Mouse (Mus musculus) CH12.LX (cell line): ENCODE measurements at regions not wholly inside any gene's neighbourhood (a gene's known extent, or its start where the extent isn't known, plus 50 kb on each side); places are given as distances from the start of the nearest gene placed in this dataset.

ENCODE experiments used
- CTCF ChIP-seq, 2 experiments: IDR thresholded peaks in 1 of 2; conservative IDR thresholded peaks in 1 of 2; 2 replicates each; pipeline ENCODE4 v1.5.1; 2011 to 2012; ENCODE audit warnings: low read depth in 2 of 2, low read length in 2 of 2, improper control_type of control experiment in 1 of 2, inconsistent platforms in 1 of 2, mild to moderate bottlenecking in 1 of 2, moderate library complexity in 1 of 2
- ELF1 ChIP-seq: IDR thresholded peaks from 2 replicates; pipeline ENCODE4 v1.6.1; 2014; ENCODE audit warnings: low read depth, mild to moderate bottlenecking, inconsistent platforms, low read length, improper control_type of control experiment
- EP300 ChIP-seq: IDR thresholded peaks from 2 replicates; pipeline ENCODE4 v1.6.1; 2011; ENCODE audit warnings: low read length, improper control_type of control experiment
- ETS1 ChIP-seq: conservative IDR thresholded peaks from 2 replicates; pipeline ENCODE4 v1.6.1; 2012; ENCODE audit warnings: low read depth, mild to moderate bottlenecking, inconsistent platforms, low read length, improper control_type of control experiment, moderate library complexity
- MAZ ChIP-seq: IDR thresholded peaks from 2 replicates; pipeline ENCODE4 v1.6.1; 2012; ENCODE audit warnings: low read depth, mild to moderate bottlenecking, inconsistent platforms, low read length, improper control_type of control experiment, moderate library complexity
- MEF2A ChIP-seq: IDR thresholded peaks from 2 replicates; pipeline ENCODE4 v1.6.1; 2014; ENCODE audit warnings: low read depth, mild to moderate bottlenecking, inconsistent platforms, low read length, improper control_type of control experiment, borderline replicate concordance
- TBP ChIP-seq: conservative IDR thresholded peaks from 2 replicates; pipeline ENCODE4 v1.6.1; 2011; ENCODE audit warnings: low read depth, low read length, improper control_type of control experiment
- TCF12 ChIP-seq: IDR thresholded peaks from 2 replicates; pipeline ENCODE4 v1.6.1; 2014; ENCODE audit warnings: low read depth, mild to moderate bottlenecking, inconsistent platforms, low read length, improper control_type of control experiment

- TF ChIP-seq CTCF (conservative IDR thresholded peaks at IDR 0.05 in 1 of 2, IDR thresholded peaks at IDR 0.05 in 1 of 2; ENCODE audit: low read depth in 2 of 2, low read length in 2 of 2) (no peak), ELF1 (no peak), MAZ (no peak), EP300 (no peak), TBP (no peak), MEF2A (no peak), ETS1 (no peak), TCF12 (no peak)
Measured at GRCm38 (mm10) chr15:17181358-17182022, 452.9 kb downstream of the Cdh9 start.
